Mouse (Mus musculus) 3T3-L1 (cell line): ENCODE data around the gene Ghr.
A peak's percentile ranks its signal among the peaks of the same experiment; 100 is the strongest.

Experiments
- DNase-seq: peaks from one replicate; pipeline ENCODE4 v3.0.0-alpha.2; 2015; ENCODE audit warnings: low read depth, low spot score

The Ghr gene

DNA sequence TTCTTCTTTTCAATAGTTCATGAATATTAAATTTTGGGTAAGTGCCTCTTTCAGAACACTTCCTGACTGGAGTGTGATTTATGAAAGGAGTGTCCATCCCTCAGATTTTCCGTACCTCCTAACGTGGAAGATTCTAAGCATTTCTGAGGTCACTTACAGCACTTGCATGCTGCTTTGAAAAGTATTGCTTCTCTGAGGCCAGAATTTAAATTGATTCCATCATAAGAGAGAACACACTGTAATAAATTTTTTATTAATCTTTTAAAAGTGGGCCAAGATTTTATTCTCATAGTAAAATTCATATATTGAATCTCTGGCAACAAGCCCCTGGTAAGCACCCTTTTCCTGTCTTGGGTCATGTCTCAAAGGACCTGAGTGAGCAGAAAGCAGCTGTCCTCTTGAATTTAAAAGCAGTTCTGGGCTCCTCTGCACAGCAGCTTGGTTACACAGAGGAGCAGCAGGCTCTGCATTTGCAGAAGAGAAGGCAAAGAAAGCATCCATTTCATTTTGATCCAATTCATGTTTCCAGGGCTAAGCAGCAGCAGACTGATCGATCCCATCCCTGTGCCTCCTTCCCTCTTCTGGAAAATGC, 46.9 kb downstream of the Ghr start:
- DNase-seq, result no peak

- peak; percentile 71 for DNase-seq
These were observed 69.3 kb downstream of the Ghr start for GRCm38 (mm10) chr15:3514027-3514426.

GRCm38 (mm10) chr15:3512380-3512779, 70.9 kb downstream of the Ghr start:
- no peak for DNase-seq

GRCm38 (mm10) chr15:3511639-3512171, 71.6 kb downstream of the Ghr start:
- DNase-seq, result no peak

DNA sequence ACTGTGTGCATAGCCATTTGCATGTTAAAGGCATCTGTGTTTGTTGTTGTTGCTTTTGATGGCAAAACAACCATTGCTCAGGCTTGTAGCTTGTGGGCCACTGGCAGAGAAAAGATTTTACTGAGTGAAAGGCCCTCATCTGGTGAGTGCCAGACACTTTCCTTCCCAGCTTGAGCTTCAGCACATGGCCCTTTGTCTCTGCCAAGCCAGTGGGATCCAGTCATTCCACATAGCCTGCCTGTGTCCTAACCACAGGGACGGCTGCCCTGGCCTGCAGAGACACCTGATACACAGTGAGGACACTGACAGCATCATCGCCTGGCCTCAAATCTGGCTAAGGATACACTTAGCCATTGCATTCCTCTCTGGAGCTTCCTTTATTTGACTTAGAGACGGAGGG, 74.2 kb downstream of the Ghr start:
- DNase-seq, result peak; percentile 37

- no peak for DNase-seq
These were observed 76.0 kb downstream of the Ghr start for GRCm38 (mm10) chr15:3507329-3507728.

GRCm38 (mm10) chr15:3504700-3505099, 78.6 kb downstream of the Ghr start:
- DNase-seq, result no peak

DNA sequence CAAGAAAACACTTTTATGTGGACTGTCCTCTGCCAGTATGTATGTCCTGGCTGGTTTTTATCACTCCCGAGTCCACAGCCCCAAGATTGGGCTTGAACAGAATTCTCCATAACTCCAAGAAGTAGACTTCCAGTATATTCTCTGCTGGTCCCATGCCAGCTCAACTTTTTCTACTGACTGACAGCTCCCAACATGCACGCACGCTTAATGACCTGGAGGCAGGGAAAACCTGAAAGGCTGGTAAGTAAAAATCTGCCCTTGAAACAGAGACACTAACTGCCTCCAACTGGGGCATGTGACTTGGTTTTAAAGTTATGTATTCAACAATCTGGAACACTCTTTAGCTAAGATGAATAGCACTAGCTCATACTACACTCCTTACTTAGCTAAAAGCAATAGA, 81.6 kb downstream of the Ghr start:
- no peak for DNase-seq

DNA sequence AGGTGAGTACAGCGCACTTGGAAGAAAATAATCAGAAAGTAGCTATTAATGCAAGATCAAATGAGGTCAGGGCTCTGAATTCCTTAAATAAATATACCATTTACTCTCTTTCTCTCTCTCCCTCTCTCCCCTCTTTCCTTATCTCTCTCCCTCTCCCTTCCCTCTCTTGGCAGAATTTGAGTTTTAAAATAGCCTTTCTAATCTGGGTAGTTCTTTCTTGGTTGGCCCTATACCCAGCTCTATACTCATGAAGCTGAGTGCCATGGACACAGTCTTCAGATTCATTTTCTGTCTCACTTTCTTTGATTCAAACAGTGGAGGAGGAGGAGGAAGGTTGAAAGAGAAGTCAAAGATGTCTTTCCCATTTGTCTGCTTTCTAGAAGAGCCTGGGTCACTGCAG, 84.3 kb downstream of the Ghr start:
- no peak for DNase-seq

DNA sequence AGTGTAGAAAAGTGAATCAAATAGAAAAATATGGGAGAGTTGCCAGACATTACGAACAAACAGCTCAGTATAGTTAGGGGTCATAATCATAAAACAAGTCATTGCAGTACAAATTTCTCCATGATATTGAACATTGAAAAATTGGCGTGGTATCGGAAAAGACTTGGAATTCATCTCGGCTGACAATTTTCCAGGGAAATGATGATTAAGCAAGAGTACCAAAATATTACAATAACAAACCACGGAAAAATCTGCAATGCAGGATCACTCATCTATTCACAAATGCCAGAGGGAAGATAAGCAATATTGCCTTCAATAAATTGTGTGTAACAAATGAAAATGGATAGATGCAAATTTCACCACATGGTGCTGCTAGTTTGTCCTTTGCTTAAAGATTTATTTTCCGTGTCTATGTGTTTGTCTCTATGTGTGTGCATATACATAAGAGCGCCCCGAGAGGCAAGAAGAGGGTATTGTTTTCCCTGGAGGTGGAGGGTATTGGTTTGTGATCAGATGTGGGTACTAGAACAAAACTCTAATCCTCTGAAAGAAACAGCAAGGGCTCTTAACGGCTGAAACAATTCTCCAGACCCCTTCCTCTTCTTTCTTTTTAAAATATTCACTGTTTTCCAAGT, 85.2 kb downstream of the Ghr start:
- DNase-seq, result no peak

GRCm38 (mm10) chr15:3490868-3491267, 92.4 kb downstream of the Ghr start:
- no peak for DNase-seq

GRCm38 (mm10) chr15:3490011-3490410, 93.3 kb downstream of the Ghr start:
- DNase-seq, result no peak

- no peak for DNase-seq
These were observed 94.1 kb downstream of the Ghr start for GRCm38 (mm10) chr15:3489180-3489579.

DNA sequence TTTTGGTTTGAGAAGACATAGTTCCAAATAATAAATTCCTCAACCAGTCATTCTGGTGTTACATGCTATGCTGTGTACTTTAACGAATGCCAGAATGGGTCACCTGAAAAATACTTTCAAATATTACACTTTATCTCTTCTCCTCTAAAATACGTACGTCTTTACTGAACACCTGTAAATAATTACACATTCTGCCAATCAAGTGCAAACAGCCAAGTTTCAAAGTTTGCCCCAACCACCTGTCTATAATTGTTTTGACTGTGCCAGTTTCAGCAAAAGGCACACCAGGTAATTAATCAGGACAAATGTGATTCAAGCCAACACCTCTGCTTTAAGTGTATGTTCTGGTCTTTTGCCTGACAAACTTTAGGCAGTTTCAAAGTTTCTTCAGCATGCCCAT, 94.7 kb downstream of the Ghr start:
- no peak for DNase-seq

- DNase-seq, result peak; percentile 27
These were observed 96.6 kb downstream of the Ghr start for GRCm38 (mm10) chr15:3486691-3487090.

- no peak for DNase-seq
These were observed 97.9 kb downstream of the Ghr start for GRCm38 (mm10) chr15:3485367-3485766.

DNA sequence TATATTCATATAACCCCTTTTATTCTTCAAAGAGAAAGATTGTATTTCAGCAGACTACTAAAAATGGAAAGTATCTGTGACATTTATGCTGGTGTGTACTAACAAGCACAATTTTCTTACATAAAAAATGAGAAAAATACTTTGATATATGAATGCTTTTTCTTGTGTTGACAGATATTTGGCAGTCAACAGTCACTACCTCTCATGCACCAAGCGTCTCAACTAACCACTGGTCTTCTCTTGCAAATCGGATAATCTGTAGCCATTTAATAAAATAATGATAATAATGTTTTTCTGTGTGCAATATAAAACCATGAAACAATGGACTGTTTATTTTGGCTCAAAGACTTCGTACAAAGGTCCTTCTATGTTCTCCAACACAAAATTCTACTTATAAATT, 99.8 kb downstream of the Ghr start:
- DNase-seq, result peak; percentile 71

DNA sequence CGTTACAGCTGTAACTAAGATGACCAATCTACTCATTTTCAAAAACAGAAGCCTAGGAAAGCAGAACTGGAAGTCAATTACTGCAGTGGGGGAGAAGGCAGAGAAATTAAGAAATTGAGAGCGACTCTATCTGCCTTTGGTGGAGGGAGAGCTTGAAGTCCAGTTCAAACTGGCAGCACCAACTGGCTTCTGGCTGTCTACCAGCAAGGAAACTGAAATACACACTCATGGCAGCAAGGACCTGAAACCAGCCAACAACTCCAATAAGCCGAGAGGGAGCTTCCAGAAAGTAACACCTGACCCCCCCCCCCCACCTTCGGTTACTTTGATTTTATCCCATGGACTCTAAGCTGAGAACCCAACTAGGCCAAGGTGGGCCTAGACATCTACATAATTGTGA, 114.1 kb downstream of the Ghr start:
- DNase-seq, result no peak

DNA sequence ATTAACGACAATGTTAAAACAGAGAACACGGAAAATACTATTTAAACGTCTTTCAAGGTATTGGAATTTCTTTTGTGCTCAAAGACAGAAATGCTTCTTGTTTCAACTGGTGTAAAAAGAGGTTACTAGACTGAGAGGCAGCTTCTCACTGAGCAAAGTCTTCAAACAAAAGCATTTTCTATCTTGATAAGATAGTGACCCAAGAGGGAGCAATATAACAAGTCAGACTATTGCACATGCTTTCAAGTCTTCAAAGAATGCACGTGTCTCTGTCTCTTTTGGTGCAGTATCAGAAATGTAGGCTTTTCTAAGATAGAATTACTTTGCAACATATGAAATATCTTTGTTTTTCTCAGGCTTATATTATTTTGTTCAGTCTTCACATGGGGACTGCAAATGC, 116.7 kb downstream of the Ghr start:
- DNase-seq, result no peak

- DNase-seq, result no peak
These were observed 118.5 kb downstream of the Ghr start for GRCm38 (mm10) chr15:3464754-3465153.

DNA sequence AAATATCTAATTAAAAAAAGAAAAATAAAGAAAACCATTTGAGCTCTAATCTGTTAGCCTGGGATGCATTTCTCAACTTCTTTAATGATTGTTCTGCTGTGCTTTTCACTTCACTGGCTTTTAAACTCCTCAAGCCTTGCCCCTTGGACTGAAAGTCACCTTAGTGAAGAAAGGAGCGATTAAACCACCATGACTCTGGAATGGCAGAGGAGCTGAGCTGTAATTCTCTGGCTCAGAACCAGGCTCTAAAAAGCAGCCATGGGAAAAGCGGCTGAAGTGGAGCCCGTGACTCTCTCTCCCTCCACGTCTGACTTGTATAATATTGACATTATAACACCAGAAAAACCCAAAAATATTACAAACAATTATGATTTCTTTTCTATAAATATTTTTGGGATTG, 126.7 kb downstream of the Ghr start:
- DNase-seq, result no peak

- DNase-seq, result no peak
These were observed 127.7 kb downstream of the Ghr start for GRCm38 (mm10) chr15:3455572-3455971.

DNA sequence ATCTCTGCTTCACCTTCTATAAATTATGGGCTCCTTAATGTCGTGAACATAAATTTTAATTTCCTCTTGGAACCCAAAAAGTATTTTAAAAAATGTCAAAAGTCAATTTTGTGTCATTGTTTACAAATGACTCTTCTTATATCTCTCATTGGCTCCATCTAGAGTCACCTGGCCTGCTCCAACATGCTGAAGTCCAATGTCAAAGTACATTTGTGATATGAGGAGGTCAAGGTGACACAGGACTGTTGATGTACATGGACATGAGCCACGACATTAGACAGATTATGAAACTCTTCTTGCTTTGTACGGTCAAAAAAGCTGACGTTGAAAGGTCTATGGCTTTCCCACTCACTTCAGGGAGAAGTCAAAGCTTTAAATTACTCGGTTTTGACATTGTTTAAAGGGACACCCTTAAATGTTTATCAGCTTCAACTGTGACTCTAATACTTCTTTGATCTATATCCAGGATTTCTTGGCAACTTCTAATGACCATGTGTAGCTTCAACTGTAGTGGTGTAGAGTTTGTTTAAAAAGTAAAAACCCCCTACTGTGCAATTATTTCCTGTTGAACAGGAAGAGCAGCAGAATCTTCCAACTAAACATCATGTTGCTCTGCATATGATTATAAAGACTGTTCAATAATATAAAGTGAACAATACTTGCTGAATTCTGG, 131.1 kb downstream of the Ghr start:
- DNase-seq, result no peak
